Mouse (Mus musculus) MEL (cell line): ENCODE results near the gene Pdcd2. TPM values are rescaled to one million over a fixed set of nuclear protein-coding genes. Genes with fewer than 3 reads are reported as not detected.
A peak's percentile ranks its signal among the peaks of the same experiment; 100 is the strongest.

Source experiments
- DNase-seq: peaks from one replicate; pipeline ENCODE4 v3.0.0; 2011; ENCODE audit warnings: low read depth, low spot score
- H3K27ac ChIP-seq: 2 replicates; pipeline ENCODE4 v1.5.1; 2012; ENCODE audit warnings: low read depth, mild to moderate bottlenecking, control low read depth, low read length, moderate library complexity; ENCODE audit not compliant: control insufficient read depth
- H3K27me3 ChIP-seq, 2 experiments: fragments of 150-350 bp in 1 of 2; sonication (generic) in 1 of 2; 2 replicates each; pipeline ENCODE4 v1.6.1; 2012; ENCODE audit warnings: low read length in 2 of 2, mild to moderate bottlenecking in 2 of 2, improper control_type of control experiment in 1 of 2, moderate library complexity in 1 of 2; ENCODE audit not compliant: insufficient read depth in 2 of 2, control insufficient read depth in 1 of 2
- H3K36me3 ChIP-seq, 2 experiments: 2 replicates each; pipeline ENCODE4 v1.6.1; 2012 to 2014; ENCODE audit warnings: low read length in 2 of 2, improper control_type of control experiment in 1 of 2, inconsistent platforms in 1 of 2, mild to moderate bottlenecking in 1 of 2; ENCODE audit not compliant: insufficient read depth in 2 of 2, control insufficient read depth in 1 of 2
- H3K4me1 ChIP-seq, 2 experiments: fragments of 150-350 bp in 1 of 2; sonication (generic) in 1 of 2; 2 replicates each; pipeline ENCODE4 v1.6.1; 2012; ENCODE audit warnings: low read length in 2 of 2, improper control_type of control experiment in 1 of 2, mild to moderate bottlenecking in 1 of 2; ENCODE audit not compliant: insufficient read depth in 2 of 2, control insufficient read depth in 1 of 2
- H3K4me3 ChIP-seq, 2 experiments: fragments of 150-350 bp in 1 of 2; sonication (generic) in 1 of 2; 2 replicates each; pipeline ENCODE4 v1.5.1; 2012; ENCODE audit warnings: low read depth in 2 of 2, low read length in 2 of 2, mild to moderate bottlenecking in 2 of 2, moderate library complexity in 2 of 2, control low read depth in 1 of 2, improper control_type of control experiment in 1 of 2; ENCODE audit not compliant: control insufficient read depth in 1 of 2, insufficient read depth in 1 of 2
- H3K79me2 ChIP-seq: 2 replicates; pipeline ENCODE4 v1.6.1; 2012; ENCODE audit warnings: mild to moderate bottlenecking, low read length, moderate library complexity; ENCODE audit not compliant: control insufficient read depth, poor library complexity, insufficient read depth
- H3K9ac ChIP-seq: 2 replicates; pipeline ENCODE4 v1.6.1; 2012; ENCODE audit warnings: low read depth, mild to moderate bottlenecking, control low read depth, low read length, moderate library complexity; ENCODE audit not compliant: control insufficient read depth, poor library complexity, severe bottlenecking
- H3K9me3 ChIP-seq: fragments of 150-350 bp; sonication (generic); replicated peaks from 2 replicates; pipeline ENCODE4 v1.6.1; 2012; ENCODE audit warnings: mild to moderate bottlenecking, low read length, improper control_type of control experiment, moderate library complexity; ENCODE audit not compliant: insufficient read depth
- CTCF ChIP-seq, 3 experiments: IDR thresholded peaks in 2 of 3; conservative IDR thresholded peaks in 1 of 3; 2 replicates each; pipeline ENCODE4 v1.5.1; 2011 to 2012; ENCODE audit warnings: low read length in 3 of 3, low read depth in 2 of 3, mild to moderate bottlenecking in 2 of 3, improper control_type of control experiment in 1 of 3, inconsistent platforms in 1 of 3, mixed read lengths in 1 of 3, moderate library complexity in 1 of 3; ENCODE audit not compliant: control insufficient read depth in 1 of 3, insufficient read depth in 1 of 3, poor library complexity in 1 of 3, severe bottlenecking in 1 of 3
- E2F4 ChIP-seq: IDR thresholded peaks from 2 replicates; pipeline ENCODE4 v1.6.1; 2011; ENCODE audit warnings: low read depth, low read length, improper control_type of control experiment, borderline replicate concordance
- ELF1 ChIP-seq: IDR thresholded peaks from 2 replicates; pipeline ENCODE4 v1.6.1; 2014; ENCODE audit warnings: low read depth, mild to moderate bottlenecking, inconsistent platforms, low read length, improper control_type of control experiment, moderate library complexity
- EP300 ChIP-seq, 2 experiments: IDR thresholded peaks; 2 replicates each; pipeline ENCODE4 v1.6.1; 2011; ENCODE audit warnings: improper control_type of control experiment in 2 of 2, low read length in 2 of 2, low read depth in 1 of 2, mild to moderate bottlenecking in 1 of 2
- GATA1 ChIP-seq: IDR thresholded peaks from 2 replicates; pipeline ENCODE4 v1.6.1; 2011; ENCODE audit warnings: low read depth, low read length, improper control_type of control experiment
- JUND ChIP-seq: IDR thresholded peaks from 2 replicates; pipeline ENCODE4 v1.6.1; 2011; ENCODE audit warnings: low read depth, mild to moderate bottlenecking, improper control_type of control experiment, low read length
- KAT2A ChIP-seq: conservative IDR thresholded peaks from 2 replicates; pipeline ENCODE4 v1.6.1; 2012; ENCODE audit warnings: low read depth, low read length, improper control_type of control experiment, inconsistent platforms
- MAZ ChIP-seq: IDR thresholded peaks from 2 replicates; pipeline ENCODE4 v1.6.1; 2012; ENCODE audit warnings: low read depth, mild to moderate bottlenecking, inconsistent platforms, low read length, improper control_type of control experiment
- MEF2A ChIP-seq: IDR thresholded peaks from 2 replicates; pipeline ENCODE4 v1.6.1; 2014; ENCODE audit warnings: low read depth, mild to moderate bottlenecking, inconsistent platforms, low read length, improper control_type of control experiment; ENCODE audit not compliant: poor library complexity, insufficient replicate concordance, severe bottlenecking; ENCODE audit errors: extremely low read depth
- NELFE ChIP-seq: IDR thresholded peaks from 2 replicates; pipeline ENCODE4 v1.6.1; 2011; ENCODE audit warnings: low read depth, low read length, improper control_type of control experiment
- NRF1 ChIP-seq: IDR thresholded peaks from 2 replicates; pipeline ENCODE4 v1.6.1; 2014; ENCODE audit warnings: low read depth, mild to moderate bottlenecking, inconsistent platforms, low read length, improper control_type of control experiment, moderate library complexity; ENCODE audit not compliant: poor library complexity, insufficient read depth, severe bottlenecking
- POLR2A ChIP-seq, 2 experiments: IDR thresholded peaks; 2 replicates each; pipeline ENCODE4 v1.6.1; 2011 to 2012; ENCODE audit warnings: low read length in 2 of 2, mild to moderate bottlenecking in 2 of 2, control low read depth in 1 of 2, improper control_type of control experiment in 1 of 2, low read depth in 1 of 2, moderate library complexity in 1 of 2; ENCODE audit not compliant: control insufficient read depth in 1 of 2, insufficient read depth in 1 of 2, poor library complexity in 1 of 2
- RCOR1 ChIP-seq: IDR thresholded peaks from 2 replicates; pipeline ENCODE4 v1.6.1; 2012; ENCODE audit warnings: low read depth, mild to moderate bottlenecking, inconsistent platforms, low read length, improper control_type of control experiment
- TAL1 ChIP-seq: IDR thresholded peaks from 2 replicates; pipeline ENCODE4 v1.6.1; 2012; ENCODE audit warnings: mild to moderate bottlenecking, inconsistent platforms, low read length, moderate library complexity, mixed read lengths
- USF2 ChIP-seq, 2 experiments: IDR thresholded peaks; 2 replicates each; pipeline ENCODE4 v1.6.1; 2011 to 2012; ENCODE audit warnings: improper control_type of control experiment in 2 of 2, low read length in 2 of 2, borderline replicate concordance in 1 of 2, inconsistent platforms in 1 of 2, low read depth in 1 of 2, mild to moderate bottlenecking in 1 of 2; ENCODE audit not compliant: insufficient read depth in 1 of 2
- ZNF384 ChIP-seq: IDR thresholded peaks from 2 replicates; pipeline ENCODE4 v1.6.1; 2012; ENCODE audit warnings: low read depth, mild to moderate bottlenecking, inconsistent platforms, low read length, improper control_type of control experiment
- polyA plus RNA-seq, 2 experiments: library from polyadenylated mRNA; stranded (reverse) in 1 of 2; unstranded in 1 of 2; fragments of >175 nt in 1 of 2; fragments of >200 nt in 1 of 2; gene quantifications; 2 replicates each; pipeline versions ENCODE4 v1.2.1 to v1.2.4; 2012; ENCODE audit warnings: low replicate concordance in 2 of 2, low read depth in 1 of 2; ENCODE audit not compliant: insufficient read length in 2 of 2, insufficient read depth in 1 of 2, missing spikeins in 1 of 2
- total RNA-seq: library from RNA; depleted of rRNA; stranded (reverse); fragments of 300-350 nt; gene quantifications from 2 replicates; pipeline ENCODE4 v1.2.3, GENCODE M21; 2012

Gene Pdcd2
- total and polyA plus RNA-seq, 3 experiments: 109 to 110 TPM; not detected in 1

DNA sequence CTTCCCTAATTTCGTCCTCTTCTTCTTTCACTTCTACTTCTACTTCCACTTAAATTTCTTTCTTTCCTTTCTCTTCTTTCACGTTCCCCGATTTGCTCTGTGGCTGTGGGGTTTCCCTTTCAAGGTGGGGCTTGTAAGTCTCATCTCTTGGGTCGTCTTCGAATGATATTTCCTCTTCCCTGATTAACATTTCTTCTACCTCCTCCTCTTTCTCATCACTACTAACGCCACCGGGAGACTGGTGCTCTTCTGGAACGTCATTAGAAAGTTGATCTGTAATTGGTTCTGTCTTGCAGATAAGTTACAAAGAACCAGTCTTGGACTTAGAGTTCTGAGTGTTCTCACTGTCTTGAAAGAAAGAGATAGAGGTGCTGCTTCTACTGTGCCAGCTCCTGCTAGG, 8.8 kb upstream of the Pdcd2 start:
- H3K27me3 ChIP-seq: peaks cover 0 to 2% of the 10 kb centered on the region in 2 experiments; a peak in 3 of 4 replicates
- peak overlapping the region; percentile 51 to 67 for H3K4me3 ChIP-seq
- no peak for DNase-seq
- no peak overlapping the region; the same call in 1 of the 2 replicates for H3K9ac ChIP-seq
- H3K9me3 ChIP-seq: no peaks in the 10 kb centered on the region
- TF ChIP-seq MEF2A (no peak), TAL1 (no peak), NELFE (no peak), POLR2A (IDR thresholded peaks at IDR 0.05; ENCODE audit: control insufficient read depth in 1 of 2, insufficient read depth in 1 of 2, low read depth in 1 of 2, low read length in 2 of 2, poor library complexity in 1 of 2) (no peak), MAZ (no peak), EP300 (IDR thresholded peaks at IDR 0.05; ENCODE audit: low read depth in 1 of 2, low read length in 2 of 2) (no peak)
- no peak overlapping the region for H3K27ac ChIP-seq
- H3K36me3 ChIP-seq: no peaks in the 10 kb centered on the region
- H3K79me2 ChIP-seq: no peaks in the 10 kb centered on the region
- H3K4me1 ChIP-seq: peaks cover 0 to 3% of the 10 kb centered on the region in 2 experiments; a peak in 1 of 4 replicates

DNA sequence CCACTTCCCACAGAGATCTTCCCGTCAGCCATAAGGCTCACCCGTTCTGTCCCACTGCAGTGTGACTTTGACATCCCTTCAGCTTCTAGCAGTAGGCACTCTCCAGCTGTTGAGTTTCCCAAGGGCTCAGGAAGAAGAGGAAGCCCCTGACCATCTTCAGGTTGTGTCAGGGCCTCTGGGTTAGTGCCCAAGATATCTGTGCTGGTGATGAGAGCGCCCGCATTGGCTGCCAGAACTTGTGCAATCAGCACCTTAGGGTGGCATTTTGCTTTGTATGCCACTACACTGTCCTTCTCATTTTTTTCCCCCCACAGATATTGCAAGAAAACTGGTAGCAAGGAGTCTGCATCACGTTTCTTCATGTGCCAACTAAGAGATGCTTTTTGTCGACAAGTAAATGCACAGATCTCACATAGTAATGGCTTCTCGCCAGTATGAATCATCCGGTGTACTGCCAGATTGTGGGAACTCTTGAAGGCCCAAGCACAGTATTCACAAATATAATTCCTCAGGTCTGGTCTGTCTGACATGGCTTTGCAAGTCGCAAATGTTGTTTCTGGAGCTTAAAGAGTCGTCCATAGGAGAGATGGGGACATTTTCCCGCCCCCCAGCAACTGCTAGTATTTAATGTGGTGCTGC, 8.2 kb upstream of the Pdcd2 start:
- H3K4me1 ChIP-seq: peaks cover 0 to 4% of the 10 kb centered on the region in 2 experiments; a peak in 1 of 4 replicates
- no peaks in the 10 kb centered on the region for H3K79me2 ChIP-seq
- no peak overlapping the region for H3K9ac ChIP-seq
- H3K27me3 ChIP-seq: peaks cover 0 to under 1% of the 10 kb centered on the region in 2 experiments; a peak in 3 of 4 replicates
- no peaks in the 10 kb centered on the region for H3K9me3 ChIP-seq
- TF ChIP-seq ELF1 (no peak), RCOR1 (no peak), GATA1 (no peak), CTCF (IDR thresholded peaks at IDR 0.05 in 2 of 3, conservative IDR thresholded peaks at IDR 0.05 in 1 of 3; ENCODE audit: control insufficient read depth in 1 of 3, insufficient read depth in 1 of 3, low read depth in 2 of 3, low read length in 3 of 3, poor library complexity in 1 of 3, severe bottlenecking in 1 of 3) (no peak), POLR2A (IDR thresholded peaks at IDR 0.05; ENCODE audit: control insufficient read depth in 1 of 2, insufficient read depth in 1 of 2, low read depth in 1 of 2, low read length in 2 of 2, poor library complexity in 1 of 2) (no peak), MEF2A (no peak), KAT2A (no peak), MAZ (no peak), NELFE (no peak), E2F4 (no peak), EP300 (IDR thresholded peaks at IDR 0.05; ENCODE audit: low read depth in 1 of 2, low read length in 2 of 2) (no peak), NRF1 (no peak), JUND (no peak), USF2 (IDR thresholded peaks at IDR 0.05; ENCODE audit: borderline replicate concordance in 1 of 2, insufficient read depth in 1 of 2, low read depth in 1 of 2, low read length in 2 of 2) (no peak), ZNF384 (no peak)
- TF ChIP-seq, all 39 proteins: peak for 0
- Histone ChIP-seq H3K4me3 (no peak overlapping the region), H3K27ac (no peak overlapping the region), H3K36me3 (peaks cover 0 to 2% of the 10 kb centered on the region in 2 experiments; a peak in 1 of 4 replicates)
- no peak for DNase-seq
